Mouse (Mus musculus): ENCODE data around the gene Gpr12.
"Not testable (repeated sequence)": the region's sequence is repeated elsewhere in the genome, so short reads cannot be mapped to it uniquely, and the experiment has no call there.

Gpr12 gene

DNA sequence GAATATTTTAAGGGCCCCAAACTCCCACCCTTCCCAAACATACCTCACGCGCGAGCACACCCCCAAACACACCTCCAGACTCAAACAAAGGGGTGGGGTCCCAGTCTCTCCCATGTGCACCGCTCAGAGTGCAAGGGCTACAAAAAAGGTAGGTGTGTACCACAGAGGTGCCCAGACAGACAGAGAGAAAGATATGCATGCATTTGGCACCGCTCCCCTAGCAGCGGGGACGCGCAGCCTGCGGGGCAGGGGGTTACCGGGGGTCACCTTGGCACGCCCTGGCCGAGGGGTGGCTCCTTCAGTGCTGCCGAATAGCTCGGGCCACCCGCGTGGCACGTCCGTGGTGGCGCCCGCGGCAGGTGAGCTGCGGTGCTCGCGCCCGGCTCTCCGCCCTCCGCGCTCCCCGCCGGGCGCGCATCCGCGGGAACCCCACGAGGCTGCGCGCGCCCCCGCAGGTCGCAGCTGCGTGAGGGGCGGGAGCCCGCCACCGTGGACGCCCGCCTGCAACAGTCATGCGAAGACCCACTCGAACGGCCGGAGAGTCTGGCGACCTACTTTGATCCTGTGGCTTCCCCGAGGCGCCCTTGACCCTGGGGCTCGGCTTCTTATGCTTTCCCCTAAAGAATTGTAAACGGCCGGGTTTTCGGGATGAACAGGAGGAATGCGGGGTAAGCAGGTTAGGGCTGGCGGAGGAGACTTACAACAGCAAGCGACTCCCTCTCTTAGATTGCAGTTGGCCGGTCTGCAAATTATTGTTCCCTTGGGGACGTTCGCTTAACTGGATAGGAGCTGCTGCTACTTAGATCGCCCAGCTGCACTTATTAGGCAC is at the start of gene Gpr12:
Gene Gpr12, minus strand, starts transcription at position 762 of the 829 bp plus-strand sequence.
- in situ Hi-C loops (cut with MseI, MboI), result loop anchor here in 1 of 2 experiments (10.0 kb wide), 1 partner anchor 70 kb away; no protein-coding TSS in a partner anchor

DNA sequence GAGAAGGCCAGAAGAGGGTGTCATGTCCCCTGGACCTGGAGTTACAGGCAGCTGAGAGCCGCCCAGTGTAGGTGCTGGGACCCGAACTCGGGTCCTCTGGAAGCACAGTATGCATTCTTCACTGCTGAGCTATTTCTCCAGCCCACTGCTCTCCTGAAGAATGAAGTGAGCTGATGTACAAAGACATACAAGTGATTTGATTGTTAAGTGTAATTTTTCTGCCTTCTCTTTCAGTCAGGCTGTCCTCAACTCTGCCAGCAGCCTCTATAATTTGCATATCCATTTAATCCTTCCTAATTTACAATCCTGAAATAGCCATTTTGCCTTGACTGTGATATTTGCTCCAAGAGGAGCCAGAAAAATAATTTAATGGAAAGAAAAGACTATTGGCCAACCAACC is 46.6 kb upstream of the Gpr12 start:
- in situ Hi-C loops (cut with MseI, MboI), result no loop called here

DNA sequence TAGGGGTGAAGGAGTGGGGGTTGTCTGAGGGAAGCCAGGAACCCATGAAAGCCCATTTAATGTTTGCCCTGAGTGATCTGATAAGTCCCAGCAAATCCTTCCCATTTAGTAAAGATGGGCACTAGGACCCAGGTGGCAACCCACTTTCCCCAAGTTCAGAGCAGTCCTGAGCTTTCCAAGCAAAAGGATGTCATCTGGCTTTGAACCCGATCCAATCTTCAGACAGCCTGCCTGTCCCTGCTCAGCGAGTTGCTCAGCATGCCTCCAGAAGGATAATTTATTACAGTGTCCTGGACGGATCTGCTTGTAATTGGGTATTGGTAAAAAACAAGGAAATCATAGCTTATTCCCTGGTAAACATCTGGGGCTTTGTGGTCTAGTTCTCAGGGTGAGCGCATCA is 45.9 kb upstream of the Gpr12 start:
- in situ Hi-C loops (cut with MseI, MboI), result no loop called here

DNA sequence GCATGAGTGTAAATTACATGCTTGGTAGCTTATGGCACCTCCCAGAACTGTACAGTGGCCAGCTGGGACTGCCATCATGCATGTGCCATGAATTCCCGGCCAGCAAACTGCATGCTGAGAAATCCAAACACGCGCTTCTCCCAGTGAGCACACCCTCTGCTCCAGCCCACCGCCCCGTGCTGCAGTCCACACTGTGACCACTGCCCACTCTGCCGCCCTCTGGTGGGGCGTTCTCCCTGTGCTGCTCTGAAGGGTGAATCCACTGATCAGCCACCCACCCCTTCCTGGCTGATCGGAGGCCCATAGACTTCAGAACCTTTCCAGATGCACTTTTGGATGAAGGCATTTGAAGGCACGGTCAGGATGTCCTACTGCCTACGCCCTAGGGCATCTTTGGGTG is 44.6 kb upstream of the Gpr12 start:
- in situ Hi-C loops (cut with MseI, MboI), result no loop called here

DNA sequence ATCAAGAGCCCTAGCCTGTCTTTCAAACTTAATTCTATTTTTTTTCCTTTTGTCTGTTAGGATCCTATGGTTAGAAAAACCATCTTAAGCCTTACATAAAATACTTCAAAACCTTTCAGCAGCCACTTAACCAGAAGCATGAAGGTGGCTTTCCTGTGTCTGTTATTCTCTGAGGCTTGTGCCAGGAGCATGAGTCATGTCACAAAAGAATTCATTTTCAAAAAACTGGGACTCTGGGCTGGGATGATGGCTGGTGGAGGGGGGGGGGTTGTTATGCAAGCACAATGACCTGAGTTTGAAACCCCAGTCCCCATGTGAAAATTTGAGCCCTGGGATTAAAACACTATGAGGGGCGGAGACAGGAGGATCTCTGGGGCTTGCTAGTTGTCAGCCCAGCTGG is 43.8 kb upstream of the Gpr12 start:
- in situ Hi-C loops (cut with MseI, MboI), result no loop called here

DNA sequence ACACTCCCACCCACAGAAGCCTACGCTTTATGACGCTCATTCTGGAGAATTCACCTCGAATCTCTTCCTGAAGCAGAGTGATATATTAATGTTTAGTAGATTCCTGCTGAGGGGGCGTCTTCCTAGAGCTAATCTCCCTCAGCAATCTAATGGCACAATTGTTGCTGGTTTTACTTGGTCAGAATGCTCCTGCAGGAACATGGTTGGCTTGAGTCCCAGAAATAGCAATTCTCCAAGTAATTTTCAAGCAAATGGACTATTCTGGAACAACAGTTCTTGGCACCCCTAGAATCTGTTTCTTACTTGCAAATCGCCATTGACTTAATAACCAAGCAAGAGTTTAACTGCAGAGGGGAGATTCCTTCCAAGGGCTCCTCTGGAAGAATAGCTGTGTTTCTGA is 42.9 kb upstream of the Gpr12 start:
- in situ Hi-C loops (cut with MseI, MboI), result no loop called here

DNA sequence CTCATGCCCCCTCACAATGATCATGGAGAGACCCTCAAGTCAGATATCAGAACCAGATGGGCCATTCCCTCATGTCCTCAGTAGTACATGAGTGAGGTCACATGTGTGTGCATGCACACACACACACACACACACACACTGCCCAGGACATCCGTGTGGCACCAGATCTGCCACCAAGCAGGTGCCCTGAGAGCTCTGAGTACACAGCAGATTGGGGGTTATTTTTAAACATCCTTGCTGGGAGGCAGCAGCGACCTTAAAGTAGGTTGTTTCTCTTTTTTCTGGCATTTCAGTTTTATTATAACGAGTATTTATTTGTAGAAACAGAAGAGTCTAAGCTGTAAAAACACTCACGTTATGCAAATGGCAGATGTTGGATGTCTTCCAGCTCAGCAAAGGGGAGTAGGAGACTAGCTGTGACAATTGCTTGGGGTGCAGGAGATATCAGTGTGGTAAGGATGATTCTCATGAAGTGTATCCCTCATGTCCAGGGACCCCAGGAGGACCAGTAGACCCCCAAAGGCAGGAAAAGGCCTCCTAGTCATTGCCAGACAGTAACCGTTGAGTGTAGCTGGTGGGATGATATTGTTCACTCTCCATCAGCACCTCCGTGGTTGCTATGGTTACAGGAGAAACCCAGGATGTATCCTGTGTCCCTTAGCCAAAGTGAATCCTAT is 40.7 kb upstream of the Gpr12 start:
- in situ Hi-C loops (cut with MseI, MboI), result no loop called here

DNA sequence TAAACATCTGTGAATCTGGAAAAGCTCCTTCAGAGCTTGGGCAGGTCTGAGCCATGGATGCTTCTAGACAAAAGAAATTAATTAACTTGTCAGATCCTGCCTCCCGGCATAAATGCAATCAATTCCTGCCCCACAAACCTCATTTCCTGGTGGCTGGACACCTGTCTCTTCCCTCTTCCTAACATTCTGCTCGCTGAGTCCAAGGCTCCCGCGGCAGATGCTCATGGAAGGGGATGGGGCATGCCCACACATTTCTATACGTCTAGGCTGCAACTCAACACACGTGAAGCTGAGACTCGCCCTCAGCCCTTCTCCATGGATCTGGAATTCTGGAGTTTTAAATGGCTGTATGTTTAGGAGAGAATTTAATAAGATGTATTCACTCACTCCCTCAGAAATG is 26.8 kb upstream of the Gpr12 start:
- in situ Hi-C loops (cut with MseI, MboI), result no loop called here

DNA sequence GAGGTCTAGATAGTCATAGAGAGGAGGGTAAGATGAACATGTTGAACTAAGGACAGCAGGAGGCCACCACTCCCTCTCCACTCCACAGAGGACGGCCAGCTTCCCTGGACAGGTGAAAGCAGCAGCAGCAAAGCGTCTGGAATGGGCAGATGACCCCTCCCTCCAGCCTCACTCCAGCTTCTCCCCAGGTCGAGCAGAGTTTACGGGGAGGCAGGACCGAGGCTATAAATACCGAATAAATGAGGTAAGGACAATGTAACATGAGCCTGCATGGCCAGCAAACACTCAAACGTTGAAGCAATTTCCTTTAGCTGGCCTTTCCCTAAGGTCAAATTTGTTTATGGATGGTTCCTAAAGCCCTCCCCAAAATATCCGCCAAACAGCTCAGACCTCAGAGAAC is 26.0 kb upstream of the Gpr12 start:
- in situ Hi-C loops (cut with MseI, MboI), result no loop called here

DNA sequence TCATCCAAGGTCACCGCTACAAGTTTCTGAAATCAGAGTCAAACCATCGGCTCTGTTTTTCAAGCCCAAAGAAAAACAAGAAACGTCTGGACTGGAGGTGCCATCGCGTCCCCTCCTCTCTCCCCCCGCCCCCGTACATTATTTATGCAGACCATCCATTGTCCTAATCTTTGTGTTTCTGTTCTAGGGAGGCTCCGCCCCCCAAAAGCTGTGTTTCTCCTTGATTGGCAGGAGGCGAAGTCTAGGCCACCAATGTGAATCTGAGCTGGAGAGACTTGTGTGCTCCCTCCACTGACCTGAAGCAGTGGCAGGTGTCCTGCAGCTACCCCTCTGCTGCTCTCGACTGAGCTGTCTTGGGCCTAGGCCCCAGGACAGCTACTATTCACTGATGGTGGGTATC is 24.6 kb upstream of the Gpr12 start:
- in situ Hi-C loops (cut with MseI, MboI), result no loop called here

DNA sequence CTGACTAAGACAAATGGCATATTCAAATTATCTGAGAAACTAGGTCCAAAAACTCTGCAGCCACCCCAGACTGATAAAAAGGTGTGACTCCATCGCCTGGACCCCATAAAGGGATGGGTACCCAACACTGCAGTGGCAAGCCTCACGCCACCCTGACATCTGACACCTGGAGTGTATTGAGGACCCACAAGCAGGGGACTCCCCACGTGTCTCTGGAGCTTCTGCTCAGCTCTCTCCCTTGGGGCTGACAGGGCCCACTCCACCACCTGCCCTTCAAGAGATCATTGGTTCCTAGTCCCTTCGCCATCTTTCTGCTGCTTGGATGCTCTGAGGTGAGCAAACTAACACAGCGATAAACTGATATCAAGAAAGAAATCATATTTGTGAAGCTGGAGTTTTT is 22.8 kb upstream of the Gpr12 start:
- in situ Hi-C loops (cut with MseI, MboI), result no loop called here

DNA sequence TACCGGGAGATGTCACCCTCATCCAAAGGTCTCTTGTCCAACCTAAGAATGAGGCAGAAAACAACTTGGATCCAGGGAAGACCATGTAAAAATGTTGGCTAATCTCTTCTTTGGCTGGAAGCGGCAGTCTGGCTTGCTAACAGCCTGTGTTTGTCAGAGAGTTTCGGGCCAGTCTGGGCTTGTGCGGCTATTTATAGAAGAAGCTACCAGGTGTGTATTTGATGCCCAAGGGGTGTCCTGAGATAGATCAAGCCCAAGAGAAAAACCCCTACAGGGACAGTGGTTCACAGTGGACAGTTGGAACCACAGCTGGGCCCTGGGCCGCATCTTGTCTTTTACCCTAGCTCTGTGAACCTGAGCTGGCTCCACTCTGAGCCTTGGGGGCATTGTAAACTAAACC is 21.9 kb upstream of the Gpr12 start:
- in situ Hi-C loops (cut with MseI, MboI), result no loop called here

DNA sequence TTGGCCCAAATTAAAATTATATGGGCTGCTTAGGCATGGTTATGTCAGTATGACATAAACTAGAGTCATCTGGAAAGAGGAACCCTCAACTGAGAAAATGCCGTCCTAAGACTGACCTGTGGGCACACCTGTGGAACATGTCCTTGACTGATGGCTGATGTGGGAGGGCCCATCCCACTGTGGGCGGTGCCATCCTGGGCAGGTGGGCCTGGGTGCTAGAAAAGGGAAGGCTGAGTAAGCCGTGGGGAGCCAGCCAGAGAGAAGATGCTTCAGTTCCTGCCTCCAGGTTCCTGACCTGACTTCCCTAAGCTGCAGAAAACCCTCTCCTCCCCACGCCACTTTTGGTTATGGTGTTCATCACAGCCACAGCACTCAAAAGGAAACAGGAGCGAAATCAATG is 21.2 kb upstream of the Gpr12 start:
- in situ Hi-C loops (cut with MseI, MboI), result no loop called here

DNA sequence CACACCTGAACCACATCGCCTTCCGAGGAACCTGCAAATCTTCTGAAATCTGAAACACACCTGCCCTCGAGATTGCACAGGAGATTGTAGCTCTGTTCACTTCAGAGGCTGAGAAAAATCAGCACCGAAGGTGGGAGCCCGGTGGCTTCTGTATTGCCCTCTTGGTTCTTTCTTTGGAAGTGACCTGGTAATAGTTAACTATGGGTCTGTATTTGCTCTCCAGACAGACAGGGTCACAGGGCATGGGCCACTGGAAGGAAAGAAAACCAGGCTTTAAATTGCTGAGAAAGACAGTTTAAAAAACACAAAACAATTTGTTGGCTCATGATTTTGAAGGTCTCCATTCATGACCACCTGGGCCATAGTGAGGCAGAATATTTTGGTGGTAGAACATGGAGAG is 14.9 kb upstream of the Gpr12 start:
- in situ Hi-C loops (cut with MseI, MboI), result no loop called here

DNA sequence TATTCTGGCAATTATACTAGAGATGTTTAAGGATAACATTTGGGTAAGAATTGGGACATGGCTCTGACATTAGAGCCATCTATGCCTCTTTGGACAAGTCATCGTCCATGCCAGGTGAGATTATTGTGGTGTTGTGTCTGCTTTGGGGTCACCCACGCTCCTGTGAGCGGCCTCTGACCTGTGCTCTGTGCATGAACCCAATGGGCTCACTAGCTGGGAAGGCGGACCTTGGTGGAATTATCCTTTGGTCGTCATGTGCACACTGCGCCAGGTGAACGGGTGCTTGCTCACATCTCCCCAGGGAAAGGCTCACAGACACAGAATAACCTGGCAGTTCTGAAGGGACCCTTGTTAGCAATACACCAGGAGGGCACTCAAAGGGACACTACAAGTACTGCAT is 14.2 kb upstream of the Gpr12 start:
- in situ Hi-C loops (cut with MseI, MboI), result not testable (repeated sequence)

DNA sequence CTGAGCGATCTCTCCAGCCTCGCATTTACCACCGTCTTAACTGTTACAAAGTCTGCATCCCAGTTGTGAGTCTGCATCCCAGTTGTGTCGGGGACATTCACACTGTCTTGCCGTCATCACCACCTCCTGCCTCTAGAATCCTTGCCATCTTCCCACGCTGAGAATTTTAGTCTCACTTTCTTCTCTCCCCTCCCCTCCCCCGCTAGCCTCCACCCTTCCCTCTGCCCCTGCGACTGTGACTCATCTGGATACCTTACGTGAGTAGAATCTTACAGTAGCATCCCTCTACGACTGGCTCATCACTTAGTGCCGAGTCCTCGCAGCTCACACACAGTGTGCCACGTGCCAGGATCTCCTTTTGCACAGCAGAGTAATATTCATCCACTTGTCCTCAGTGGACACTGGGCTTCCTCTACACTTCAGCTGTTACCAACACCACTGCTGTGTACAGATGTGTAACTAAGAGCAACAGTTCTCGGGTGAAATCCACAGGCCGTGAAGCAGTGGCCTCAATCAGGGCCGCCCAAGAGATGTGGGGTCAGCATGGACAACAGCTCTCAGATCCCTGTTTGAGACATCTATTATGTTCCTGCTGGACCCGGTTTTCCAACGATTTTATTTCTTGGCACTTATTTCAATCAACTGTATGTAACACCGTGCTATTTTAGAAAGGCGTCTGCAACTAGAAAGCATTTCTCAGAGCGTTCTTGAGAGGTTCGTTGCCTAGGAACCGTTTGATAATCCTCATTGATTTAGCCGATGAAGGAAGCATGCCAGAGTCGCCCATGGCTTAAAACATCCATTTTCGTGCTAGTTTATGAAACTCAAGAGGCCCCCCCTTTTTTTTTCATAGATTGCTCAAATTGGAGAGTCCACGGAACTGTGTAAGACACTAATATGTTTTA is 13.4 kb upstream of the Gpr12 start:
- in situ Hi-C loops (cut with MseI, MboI), result no loop called here

DNA sequence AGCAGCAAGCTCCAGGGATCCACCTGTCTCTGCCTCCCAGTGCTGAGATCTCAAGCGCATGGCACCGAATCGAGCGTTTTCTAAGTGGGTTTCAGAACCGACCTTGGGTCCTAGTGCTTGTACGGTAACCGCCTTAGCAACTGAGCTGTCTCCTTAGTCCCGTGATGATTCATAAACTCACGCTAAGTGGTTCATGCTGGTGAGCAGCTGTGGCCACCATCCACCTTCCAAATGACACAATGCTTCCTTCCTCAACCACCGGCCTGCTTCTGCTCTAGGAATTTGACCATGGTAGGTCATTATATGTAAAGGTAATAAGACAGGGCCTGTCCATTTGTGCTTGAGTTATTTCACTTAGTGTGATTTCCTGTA is 12.4 kb upstream of the Gpr12 start:
- in situ Hi-C loops (cut with MseI, MboI), result no loop called here

DNA sequence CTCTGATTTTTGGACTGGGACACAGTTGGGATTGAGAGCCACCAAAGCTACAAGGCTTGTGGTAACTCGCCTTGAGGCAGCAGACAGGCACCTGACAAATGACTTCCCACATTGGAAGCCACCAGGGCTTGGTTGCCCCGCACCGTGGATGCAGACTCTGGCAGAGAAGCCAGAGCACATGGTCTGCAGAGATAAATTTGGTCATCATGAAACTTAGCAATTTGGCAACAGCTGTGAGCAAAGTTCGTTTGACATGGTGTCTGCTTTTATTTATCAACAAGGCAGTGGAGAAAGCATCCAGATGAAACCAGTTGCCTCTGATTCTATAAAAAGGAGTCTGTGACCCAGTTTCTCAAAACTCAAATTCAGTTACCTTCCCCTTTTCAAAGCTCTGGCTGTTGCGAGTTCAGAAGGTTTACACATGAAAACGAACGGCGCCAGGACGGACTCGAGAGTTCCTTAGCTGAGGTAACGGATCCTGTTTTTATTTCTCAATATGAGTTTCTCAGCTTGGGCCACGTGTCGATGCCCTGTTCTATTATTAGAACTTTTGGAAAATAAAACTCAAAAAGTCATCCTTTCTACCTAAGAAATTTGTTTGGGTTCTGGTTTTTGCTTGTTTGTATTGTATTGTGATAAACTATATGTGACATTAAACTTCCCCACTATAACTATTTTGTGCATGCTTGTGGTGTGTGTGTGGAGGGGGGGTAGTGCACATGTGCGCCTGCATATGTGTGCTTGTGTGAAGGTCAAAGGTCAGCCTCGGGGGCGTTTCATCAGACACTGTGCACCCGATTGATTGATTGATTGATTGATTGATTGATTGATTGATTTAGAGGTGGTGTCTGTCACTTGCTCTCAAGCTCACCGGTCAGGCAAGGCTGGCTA is 11.8 kb upstream of the Gpr12 start:
- in situ Hi-C loops (cut with MseI, MboI), result no loop called here

DNA sequence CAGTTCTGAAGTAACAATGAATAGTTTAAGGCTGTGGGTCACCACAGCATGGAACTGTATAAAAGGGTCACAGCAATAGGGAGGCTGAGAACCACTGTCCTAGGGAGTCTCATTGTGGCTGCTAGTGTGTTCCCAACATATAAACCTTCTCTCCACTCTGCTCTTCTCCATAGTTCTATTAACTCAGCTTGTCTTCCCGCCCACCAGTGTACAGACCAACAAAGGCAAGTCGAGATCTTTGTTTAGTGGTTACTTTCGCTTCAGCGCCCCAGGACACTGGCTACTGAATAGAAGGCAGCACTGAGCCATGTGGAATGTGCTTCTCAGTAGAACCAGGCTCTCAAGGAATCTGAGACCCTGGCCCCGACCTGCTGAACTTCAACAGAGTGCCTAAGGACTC is 7.5 kb upstream of the Gpr12 start:
- in situ Hi-C loops (cut with MseI, MboI), result no loop called here

DNA sequence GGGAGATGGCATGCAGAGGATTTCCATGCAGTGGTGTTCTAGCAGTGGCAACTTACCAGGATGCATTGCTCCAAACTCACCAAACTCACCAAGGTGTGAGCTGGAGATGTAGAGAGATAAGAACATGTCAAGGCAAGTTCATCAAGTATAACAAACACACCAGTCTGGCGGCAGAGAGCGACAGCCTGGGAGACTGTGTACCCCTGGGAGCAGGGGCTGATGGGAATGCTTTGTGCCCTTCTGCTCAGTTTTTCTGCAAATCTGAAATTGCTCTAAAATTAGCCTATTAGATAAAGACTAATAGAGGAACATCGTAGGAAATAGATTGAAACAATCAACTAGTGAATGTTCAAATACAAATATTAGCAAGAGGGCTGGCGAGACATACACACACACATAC is 6.6 kb upstream of the Gpr12 start:
- in situ Hi-C loops (cut with MseI, MboI), result no loop called here

DNA sequence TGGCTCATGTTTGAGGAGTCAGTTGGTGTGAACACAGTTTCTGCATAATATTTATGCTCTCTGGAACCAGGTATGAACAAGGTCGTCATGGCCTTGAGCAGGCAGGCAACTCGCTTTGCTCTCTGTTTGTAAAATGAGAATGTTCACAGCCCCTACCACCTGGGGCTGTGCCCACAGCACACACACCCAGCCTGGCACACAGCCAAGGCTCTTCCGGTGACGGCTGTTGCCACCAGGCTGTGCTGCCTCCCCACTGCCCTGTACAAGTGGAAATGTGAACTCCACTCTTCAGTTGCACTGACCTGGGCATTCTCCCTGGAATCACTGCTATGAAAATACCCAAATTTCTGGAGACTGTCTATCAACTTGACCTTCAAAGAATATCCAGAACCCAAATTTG is 5.9 kb upstream of the Gpr12 start:
- in situ Hi-C loops (cut with MseI, MboI), result no loop called here

Measured in mouse trophoblast stem cell (cell line).